Mouse (Mus musculus): ENCODE measurements around the gene Lsm10. TPM values are rescaled to one million over a fixed set of nuclear protein-coding genes. Genes with fewer than 3 reads are reported as not detected.

Gene Lsm10
- total RNA-seq (2021): 10 to 100 TPM; 18.2 to 23.2 TPM
- long read RNA-seq, experiment 1, transcript Lsm10-201 (2 exons, 943 nt): major isoform, 17 of 19 reads
- long read RNA-seq, experiment 1, partial matches to known transcripts: 1 of 19 reads
- long read RNA-seq, experiment 1, other reads (novel, unspliced or antisense): 0 of 19 reads
- long read RNA-seq, experiment 2, transcript Lsm10-201 (2 exons, 943 nt): major isoform, 13 of 18 reads
- long read RNA-seq, experiment 2, partial matches to known transcripts: 1 of 18 reads
- long read RNA-seq, experiment 2, other reads (novel, unspliced or antisense): 1 of 18 reads

DNA sequence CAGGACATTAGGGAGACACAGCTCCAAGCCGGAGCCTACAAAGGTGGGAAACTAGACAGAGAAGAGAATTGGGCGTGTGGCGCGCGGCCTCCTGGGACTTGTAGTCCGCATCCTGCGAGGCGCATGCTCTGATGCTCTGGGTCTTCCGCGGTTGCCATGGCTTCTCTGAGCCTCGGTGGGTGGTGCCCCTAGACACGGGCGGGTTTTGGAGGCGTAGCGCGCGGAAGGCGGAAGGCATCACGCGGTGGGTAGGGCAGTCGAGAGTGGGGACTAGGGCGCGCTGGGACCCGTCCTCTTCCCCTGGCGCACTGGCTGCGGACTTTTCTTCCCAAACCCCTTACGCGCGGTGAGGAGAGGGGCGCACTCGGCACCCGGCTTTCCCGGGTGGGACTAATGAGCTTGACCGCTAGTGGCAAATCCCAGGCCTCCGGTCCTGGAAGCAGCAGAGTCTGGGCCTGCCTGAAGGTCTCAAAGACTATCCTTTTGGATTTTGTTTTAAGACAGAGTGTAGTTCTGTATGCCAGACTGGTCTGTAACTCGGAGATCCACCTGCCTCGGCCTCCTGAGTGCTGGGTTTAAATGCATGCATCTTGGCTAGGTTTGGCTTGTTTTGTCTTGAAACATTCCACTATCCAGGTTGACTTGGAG is at the start of gene Lsm10:
TSS of gene Lsm10 (plus strand) at position 160 of the 648 bp plus-strand sequence.
- DNase-seq: peak; percentile 95

DNA sequence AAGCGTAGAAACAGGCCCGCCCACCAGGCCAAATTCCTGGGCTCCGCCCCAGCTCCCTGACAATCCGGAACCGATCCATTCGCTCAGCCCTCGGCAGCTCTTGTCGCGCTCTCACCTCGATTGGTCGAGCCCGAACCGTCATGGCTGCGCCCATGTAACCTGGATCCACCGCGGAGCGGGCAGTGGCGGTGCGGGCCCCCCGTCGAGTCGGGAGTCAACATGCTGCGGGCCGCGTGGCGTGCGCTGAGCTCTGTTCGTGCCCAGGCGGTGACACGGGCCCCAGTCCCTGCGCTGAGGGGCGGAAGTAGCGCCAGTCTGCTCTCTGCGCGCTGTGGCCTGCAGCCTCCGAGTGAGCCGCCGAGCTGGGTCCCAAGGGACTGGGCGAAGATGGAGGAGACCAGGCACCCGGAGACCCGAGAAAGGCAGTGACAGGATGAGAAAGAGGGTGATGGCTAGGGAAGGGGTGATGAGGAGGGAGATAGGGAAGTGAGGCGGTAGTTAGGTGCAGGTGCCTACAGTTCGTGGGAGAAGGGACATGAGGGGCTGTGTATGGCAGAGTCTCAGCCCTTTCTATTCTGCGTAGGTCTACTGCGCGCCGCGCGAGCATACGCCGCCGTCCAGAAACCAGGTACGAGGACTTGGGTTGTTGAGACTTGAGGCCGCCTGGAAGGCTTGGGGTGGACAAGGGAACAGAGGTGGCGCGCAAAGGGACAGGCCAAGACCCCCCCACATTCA is 49.4 kb upstream of the Lsm10 start, which contains the start of gene Mrps15:
TSS of gene Mrps15 (plus strand) at position 75 of the 735 bp plus-strand sequence.
- peak; percentile 90 for DNase-seq

DNA sequence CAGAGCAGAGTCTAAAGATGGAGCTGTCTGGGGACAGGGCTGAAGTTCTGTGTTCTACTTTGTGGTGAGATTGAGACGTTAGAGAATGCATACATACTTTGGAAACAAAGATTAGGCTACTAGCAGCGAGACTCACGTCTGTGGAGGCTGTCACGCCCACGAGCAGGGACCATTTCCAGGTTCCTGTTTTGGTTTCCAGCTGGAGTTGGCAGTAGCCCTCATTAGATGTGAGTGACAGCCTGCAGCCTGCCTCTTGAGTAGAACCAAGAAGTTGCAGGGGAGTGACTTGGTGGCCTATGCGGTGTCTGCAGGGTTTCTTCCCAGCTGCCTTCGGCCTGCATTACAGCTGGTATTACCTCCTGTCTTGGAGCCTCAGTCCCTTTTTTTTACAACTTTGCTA is 44.8 kb upstream of the Lsm10 start:
- DNase-seq: no peak

DNA sequence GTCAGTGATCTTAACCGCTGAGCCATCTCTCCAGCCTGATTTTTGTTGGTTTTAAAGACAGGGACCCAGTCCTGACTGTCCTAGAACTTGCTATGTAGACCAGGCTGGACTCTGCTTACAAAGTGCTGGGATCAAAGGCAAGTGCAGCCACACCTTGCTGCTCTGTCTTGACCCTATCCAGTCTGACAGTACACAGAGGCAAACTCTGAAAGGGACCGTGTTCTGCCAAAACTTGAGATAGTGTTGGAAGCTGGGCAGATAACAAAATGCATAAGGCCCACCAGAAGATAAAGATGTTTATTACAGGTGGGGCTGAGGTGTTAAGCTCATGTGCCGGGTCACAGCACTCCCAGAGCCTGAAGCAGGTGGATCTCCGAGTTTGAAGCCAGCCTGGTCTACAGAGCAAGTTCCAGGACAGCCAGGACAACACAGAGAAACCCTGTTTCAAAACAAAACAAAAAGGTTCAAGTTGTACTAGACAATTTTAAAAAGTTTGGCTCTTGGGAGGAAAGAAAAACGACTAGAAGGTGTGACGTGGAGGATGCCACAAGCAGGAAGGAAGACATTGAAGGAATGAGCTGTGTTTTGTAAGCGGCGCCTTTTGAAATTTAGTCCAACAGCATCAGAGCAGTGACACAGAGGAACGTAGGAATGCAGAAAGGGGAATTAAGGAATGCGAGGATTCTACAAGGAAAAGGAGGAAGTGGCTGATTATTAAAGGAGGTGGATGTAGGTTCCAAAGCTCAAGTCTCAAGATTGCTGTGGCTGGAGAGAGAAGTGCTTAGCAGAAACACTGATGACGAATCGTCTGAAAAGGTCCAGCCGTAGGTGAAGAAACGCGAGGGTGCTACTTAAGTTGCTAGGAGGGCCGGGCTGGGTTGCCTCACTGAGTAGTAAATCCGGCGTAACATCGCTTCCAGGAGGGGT is 39.0 kb upstream of the Lsm10 start:
- no peak for DNase-seq

DNA sequence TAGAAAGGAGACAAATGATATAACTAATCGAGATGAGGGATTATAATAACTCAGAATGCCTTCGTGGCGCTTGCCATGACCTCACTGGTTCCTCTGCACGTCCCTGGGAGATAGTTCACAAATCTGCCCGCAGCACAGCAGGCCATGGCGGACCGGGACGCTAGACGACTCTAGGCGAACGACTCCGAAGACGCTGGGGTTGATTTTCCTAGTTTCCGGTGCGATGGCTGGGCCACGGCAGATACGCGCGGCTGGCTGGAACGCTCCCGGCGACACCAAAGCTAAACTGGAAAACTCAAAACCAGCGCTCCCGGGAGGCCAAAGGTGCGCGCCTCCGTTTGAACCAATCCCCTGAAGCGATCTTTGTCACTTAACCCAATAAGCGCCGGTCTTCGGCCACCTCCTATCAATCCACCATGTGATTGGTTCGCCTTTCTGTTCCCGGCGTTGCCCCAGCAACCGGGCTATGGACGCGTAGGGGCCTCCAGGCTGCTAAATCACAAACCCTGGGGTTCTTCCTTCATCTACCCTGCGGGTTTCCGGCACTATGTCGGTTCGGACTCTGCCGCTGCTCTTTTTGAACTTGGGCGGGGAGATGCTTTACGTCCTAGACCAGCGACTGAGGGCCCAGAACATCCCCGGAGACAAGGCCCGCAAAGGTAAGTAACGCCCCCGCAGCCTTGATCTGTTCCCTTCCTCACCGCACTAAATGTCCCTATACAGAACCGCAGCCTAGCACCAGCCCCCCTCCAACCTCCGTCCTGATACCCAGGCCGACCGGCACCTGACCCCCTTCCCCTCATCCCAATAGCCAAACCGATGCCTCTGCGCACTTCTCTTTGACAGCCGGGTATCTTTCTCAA is 38.1 kb upstream of the Lsm10 start, which contains the start of gene Oscp1:
TSS of gene Oscp1 (plus strand) at position 432 of the 863 bp plus-strand sequence.
- DNase-seq: peak; percentile 92

DNA sequence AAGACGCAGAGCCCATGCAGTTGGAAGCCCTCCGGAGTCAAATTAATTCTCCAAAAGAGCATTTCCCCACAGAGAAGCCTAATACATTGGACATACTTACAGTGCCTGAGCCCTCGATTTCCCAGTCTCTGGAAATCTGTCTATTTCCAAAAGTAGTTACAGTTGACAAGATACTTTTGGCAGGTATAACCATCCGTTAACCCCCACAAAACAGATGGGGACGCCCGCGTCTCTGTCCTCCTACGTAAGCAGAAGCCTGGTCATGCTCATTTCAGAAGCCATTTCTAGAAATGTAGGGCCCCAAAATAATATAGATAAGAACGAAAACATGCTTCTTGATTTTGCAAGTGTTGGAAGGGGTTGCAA is 37.4 kb upstream of the Lsm10 start:
- DNase-seq: no peak

DNA sequence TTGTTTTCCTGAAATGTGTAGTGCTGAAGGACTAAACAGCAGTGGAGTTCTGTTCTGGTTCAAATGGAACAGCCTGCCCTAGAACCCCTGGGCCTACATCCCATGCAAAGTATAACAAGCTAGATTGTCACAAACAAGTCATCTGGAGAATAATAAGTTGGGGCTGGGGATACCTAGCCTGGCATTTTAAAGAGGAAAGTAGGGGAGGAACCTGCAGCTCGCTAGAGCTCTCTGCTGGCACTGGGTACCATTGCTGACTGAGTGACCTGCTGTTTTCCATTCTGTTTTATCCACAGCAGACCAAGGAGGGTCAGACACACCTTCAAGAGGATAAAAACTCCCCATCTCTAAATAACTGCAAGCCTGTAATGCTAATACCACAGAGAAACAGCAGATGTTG is 33.6 kb upstream of the Lsm10 start:
- DNase-seq: peak; percentile 34

DNA sequence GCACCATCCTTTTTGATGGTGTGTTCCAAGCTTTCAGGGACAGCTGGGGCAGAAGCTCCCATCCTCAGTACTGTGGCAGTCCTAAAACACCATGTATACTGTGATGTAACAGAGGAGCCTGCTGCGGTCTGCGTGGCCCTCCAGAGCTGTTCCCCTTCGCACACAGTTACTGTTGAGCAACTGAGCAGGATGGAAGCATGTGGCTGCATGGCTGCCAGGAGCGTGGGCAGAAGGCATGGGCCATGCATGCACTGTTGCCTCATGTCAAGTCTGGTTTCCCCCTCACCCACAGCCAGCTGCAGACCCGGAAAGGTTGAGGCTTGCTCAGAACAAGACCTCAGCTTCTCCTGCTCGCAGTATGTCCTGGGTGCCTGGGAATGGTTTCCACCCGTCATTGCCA is 31.2 kb upstream of the Lsm10 start:
- no peak for DNase-seq

DNA sequence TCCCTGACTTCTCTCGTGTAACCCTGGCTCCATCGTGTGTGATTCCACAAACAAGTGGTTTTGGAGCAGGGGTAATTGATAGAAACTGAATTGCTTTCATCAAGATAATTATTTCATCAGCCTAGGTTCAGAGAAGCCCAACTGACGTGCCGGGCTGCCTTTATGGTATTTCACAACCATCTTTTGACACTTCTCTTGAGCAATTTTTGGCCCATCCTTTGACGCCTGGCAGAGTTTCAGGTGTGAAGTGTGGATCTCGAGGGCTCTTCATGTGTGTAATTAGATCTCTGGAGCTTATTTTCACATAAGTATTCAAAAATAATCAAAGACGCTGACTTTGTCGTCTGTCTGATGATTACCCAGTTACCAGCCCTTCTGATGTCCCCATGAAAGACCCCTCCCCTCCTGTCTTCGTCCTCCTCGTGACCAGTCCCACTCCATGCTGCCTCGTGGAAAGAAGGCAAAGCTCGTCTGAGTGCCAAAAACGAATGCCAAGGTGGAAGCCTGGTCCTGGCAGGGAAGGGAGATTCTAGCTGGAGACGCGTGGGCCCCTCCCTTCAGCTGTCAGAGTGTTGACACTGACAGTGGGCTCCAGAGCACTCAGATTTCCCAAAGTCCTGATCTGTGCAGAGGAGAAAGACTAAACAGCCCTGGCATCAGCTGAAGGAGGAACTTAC is 28.9 kb upstream of the Lsm10 start:
- DNase-seq: peak; percentile 35

DNA sequence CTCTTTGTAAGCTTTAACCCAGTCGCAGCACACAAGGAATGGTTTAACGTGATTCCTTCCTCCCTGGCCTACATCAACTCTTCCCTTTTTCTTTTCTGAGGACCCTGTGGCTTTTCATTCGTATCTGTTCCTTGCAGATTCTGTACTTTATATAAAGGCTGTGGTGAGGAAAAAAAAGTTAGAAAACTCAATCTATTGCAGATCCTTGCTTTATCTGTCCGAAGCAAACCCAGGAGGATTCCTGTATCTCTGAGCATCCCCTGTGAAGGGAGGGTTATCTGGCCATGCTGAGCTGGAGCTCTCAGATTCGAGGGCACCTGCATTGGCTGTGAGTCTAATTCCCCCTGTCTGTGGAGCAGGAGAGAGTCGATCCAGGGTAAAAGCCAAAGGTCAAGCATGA is 27.6 kb upstream of the Lsm10 start:
- no peak for DNase-seq

DNA sequence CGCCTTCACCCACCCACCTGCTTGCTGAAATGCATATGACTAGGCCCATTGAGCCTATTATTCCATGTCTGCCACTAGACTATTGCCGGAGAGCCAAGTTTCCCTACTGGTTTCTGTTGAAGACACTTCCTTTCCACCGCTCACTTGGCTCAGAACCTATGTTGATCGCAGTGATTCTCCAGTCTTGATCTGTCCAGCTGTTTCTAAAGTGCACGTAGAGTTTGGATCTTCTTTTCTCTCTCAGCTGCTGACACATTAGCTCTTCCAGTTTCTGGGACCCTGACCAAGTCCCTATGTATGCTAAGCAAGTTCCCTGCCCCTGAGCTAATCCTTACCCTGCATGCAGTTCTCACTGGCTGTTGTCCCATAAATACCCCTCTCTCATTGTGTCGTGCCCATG is 18.6 kb upstream of the Lsm10 start:
- DNase-seq: no peak

DNA sequence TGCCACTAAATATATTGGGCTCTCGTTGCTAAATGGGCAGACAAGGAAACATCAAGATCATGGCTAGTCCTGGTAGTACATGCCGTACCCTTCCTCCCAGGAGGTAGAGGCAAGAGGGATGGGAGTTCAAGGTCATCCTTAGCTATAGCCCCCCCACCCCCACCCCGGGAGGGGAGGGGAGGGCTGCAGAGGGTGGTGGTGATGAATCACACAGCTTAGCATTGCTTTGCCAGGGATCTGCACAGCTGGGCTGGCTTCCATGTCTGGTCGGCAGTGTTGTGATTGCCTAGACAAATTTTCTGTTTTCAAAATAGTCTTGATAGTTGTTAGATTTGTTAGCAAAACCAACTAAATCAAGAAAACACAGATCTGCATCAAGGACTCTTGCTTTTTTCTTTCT is 17.2 kb upstream of the Lsm10 start:
- no peak for DNase-seq

DNA sequence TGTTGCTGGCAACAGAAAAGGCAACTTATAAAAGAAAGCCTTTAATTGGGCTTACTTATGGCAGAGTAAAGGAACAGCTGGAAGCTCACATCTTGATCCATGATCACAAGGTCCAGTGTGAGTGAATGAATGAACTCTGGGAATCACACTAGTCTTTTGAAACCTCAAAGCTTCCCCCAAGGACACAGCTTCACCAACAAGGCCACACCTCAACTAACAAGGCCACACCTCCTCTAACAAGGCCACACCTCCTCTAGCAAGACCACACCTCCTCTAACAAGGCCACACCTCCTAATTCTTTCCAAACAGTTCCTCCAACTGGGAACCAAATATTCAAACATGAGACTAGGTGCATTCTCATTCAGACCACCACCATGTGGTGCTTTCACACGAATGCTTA is 14.8 kb upstream of the Lsm10 start:
- no peak for DNase-seq

DNA sequence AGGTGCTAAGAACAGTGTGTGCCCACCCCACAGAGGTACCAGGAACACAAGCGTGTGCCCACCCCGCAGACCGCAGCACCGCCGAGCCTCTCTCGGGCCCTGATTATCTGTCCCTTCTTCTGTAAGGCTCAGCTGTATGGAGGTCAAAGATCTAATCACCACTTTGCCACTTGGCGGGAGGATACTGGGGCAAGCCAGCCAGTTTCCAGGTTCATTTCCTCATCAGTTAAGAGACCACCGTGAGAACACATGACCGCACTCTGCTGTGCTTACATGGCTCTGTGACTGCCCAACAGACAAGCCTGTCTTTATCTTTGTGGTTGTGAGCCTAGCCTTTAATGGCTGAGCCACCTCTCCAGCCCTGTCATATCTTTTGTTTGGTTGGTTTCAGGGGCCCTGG is 13.4 kb upstream of the Lsm10 start:
- DNase-seq: no peak

DNA sequence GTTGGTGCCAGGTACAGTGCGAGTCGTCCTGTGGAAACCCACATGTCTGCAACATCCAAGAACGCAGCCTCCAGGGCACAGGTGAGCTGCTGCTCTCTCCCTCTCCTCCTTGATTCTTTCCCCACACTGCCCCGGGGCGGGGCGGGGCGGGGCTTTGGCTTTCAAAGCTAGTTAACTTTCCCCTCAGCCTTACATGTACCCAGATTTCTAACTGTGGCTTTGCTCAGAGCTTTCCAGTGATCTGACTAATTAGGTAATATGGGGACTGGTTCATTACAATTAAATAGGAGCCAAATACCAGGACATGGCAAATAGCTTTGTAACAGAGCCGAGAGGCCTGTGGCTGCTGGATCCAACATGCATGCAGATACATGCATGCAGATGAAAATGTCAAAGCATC is 12.0 kb upstream of the Lsm10 start:
- DNase-seq: no peak

DNA sequence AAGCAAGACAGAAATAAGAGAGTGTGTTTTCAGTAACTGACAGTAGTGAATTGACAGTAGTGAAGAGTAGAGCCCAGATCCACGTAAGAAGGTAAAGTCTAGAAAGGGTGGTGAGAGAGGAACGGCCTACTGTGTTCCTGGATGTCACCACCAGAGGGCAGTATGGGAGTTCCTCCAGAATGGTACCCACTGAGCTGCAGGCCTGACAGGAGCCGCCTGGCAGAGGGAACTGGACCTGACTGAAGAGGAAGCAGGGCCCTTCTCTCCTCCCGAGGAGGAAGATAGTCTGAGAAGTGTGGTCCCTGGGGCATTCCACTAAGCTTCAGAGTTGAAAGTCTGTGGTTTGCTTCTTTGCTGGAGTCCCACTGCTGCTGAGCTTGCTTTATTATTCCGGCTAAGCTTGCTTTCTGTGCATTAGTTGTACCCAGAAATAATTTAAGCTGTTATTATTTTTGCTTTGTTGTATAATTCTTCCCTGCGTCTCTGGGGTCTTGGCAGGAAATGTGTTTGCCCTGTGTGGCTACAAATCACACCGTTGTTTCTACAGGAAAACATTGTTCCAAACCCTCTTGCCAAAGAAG is 10.3 kb upstream of the Lsm10 start:
- DNase-seq: peak; percentile 89

DNA sequence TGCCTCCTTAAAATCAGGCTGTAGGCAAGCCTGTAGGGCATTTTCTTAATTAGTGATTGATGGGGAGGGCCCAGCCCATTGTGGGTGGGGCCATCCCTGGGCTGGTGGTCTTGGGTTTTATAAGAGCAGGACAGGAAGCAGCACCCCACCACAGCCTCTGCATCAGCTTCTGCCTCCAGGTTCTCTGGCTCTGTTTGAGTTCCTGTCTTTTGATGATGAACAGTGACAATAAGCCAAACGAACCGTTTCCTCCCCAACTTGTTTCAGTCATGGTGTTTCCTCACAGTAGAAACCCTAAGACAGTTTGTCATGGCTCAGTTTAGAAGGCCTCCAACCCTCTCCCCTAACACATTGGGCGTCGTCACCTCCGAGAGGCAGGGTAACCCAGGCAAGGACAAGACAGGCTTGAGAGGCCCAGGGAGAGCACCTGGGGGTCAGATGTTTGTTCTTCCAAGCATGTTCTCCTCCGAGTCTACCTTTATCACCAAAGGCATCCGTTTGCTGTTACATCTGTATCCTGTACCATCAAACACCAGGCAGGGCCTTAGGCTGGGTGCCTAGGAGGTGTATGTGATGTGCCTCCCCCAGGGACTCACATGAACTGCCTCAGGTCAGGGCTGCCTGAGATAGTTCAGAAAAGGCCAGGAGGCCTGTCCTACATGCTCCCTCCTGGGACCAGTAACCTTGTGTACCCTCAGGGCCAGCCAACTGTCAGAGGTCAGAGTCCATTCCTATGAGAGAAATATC is 6.1 kb upstream of the Lsm10 start:
- no peak for DNase-seq

DNA sequence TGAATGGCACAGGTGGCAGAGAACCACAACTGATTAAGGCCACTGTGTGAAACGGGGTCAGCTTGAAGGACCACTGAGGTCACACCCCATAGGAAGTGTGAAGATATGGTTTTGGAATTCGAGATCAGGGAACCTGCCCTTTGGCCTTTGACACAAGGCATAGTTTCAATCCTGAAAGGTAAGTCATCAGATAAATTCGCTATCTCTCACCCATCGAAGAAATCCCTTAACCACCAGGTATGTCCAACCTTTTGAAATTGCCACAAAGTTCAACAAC is 5.6 kb upstream of the Lsm10 start:
- no peak for DNase-seq

DNA sequence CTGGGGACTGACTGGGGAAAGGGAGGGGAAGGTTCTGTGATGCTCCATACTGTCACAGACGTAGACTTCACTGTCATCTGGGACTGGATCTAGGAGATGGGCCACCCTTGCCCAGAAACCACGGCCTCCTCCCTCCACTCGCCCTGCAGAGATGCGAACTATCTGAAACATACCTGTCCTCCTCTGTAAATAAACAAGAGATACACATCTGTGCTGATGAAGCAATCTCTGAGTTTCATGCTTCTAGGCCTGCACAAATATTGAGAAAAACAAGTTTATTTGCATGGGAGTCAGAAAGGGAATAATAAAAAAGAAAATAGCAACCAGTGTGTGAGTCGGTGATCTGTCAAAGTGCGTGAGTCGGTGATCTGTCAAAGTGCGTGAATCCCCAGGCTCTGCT is 4.5 kb upstream of the Lsm10 start:
- DNase-seq: no peak
